Mouse (Mus musculus) A20 (cell line): ENCODE results near the gene Cdkn2c.

Source experiments
- DNase-seq: peaks from one replicate; pipeline ENCODE4 v3.0.0-alpha.2; 2011; ENCODE audit warnings: low read depth, low spot score

Cdkn2c gene

DNA sequence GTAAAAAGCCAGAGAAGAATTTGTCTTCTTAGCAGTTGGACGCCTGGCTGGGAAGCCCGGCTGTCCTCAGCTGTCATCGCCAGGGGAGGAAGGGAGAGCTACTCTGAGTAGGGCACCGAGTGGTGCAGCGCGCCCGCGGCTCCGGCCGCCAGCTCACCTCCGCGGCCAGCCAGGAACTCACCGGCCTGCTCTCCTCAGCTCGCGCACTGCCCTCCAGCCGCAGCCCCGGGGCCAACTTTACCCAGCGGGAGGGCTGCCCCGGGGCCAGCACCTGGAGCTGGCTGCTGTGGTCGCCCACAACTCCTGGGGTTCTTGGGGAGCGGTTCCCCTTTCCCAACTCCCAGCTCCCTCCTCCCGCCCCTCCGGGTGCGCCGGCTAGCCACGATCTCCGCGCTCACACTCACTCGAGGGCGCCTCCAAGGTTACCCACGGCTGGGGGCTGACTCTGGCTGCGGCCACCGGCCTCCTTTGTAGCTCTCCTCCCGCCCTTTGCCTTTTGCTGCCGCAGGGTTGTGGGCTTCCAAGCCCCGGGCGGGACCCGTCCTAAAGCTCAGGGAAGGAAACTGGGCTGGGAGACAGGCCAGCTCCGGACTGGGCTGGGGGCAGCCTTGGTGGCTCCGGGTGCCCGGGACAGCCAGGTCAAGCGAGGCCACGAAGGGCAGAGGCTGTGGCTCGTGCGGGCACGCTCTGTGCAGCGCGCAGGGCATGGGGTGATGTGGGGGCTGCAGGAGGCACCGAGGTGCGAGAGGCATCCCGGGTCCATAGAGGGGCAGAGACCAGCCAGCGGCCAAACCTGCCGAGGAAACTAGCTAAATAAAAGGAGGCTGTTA, 9.8 kb downstream of the Cdkn2c start:
- peak; percentile 84 for DNase-seq

DNA sequence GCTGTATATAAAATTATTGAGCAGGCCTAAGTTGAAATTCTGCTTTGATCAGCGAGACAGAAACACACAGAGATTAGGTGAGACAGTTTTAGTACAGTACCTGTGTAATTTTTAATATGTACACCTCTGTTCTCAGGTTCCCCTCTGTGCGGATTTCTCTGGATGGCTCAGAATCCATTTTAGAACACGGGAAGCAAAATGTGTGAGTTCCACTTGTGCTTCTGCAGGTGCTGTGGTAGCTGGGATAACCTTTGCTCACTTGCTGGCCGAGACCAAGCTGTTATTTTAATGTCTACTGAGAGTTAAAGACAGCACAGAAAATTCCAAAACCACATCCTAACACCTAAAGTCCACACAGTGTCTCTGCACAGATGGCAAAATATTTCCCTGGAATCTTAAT, 10.7 kb downstream of the Cdkn2c start:
- DNase-seq, result peak; percentile 67

DNA sequence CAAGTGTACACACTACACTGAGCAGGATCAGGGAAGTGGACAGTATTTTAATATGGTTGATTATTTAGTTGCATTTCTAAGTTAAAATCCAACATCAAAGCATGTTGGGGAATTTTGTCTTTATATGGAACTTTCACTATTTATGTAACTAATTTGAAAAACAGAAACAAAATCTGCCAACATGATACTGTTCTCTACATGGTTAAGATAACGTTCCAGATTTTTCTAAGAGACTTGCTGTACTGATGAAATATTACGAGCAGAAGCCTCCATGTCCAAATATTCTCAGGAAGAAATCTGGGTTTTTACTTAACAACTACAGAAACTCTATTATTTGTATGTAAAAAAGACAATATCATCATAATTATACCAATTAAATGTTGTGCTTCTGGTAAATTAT, 11.3 kb downstream of the Cdkn2c start:
- no peak for DNase-seq

DNA sequence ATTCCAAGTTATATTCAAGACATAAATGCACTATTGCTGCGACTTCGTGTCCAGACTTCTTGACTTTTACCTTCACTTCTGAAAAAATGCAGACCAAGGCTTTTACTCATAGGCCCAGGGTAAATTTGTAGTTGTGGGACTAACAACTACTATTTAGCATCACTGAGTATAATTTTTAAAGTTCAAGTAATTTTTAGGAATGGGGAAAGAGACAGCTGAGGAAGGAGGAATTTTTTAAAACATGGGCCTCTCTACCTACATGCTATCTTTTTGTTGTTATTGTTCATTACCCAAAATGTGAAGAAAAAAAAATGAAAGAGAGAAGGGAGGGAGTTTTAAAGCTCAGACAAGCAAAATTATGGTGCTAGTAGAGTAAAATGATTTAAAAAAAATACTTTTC, 12.3 kb downstream of the Cdkn2c start:
- DNase-seq, result peak; percentile 64

DNA sequence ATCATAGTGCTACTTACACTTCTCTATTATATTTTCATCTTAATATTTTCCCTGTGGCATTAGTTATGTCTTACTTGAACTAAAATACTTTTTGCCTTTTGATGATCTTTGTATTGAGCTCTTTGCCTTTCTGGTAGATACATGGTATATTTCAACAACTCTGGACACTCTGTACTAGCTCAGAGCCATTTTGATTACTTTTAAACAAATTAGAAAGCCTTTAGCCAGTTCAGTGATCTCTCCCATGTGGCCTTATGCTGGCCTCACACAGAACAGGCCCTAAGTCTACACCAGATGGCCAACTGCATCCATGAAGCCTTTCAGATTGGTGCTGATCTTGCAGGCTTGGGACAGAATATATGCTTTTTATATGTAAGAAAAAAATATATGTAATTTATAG, 13.7 kb downstream of the Cdkn2c start:
- DNase-seq, result peak; percentile 71

DNA sequence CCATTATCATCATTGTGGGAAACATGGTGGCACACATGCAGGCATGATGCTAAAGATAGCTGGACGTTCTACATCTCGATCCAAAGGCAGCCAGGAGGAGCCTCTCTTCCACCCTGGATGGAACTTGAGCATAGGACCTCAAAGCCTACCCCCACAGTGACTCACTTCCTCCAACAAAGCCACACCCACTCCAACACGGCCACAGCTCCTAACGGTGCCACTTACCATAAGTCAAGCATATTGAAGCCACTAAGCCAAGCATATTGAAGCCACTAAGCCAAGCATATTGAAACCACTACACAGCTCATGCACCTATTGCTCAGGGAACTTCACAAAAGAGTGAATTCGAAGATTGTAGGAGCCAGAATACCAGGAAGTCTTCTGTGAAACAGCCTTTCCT, 17.7 kb downstream of the Cdkn2c start:
- no peak for DNase-seq

DNA sequence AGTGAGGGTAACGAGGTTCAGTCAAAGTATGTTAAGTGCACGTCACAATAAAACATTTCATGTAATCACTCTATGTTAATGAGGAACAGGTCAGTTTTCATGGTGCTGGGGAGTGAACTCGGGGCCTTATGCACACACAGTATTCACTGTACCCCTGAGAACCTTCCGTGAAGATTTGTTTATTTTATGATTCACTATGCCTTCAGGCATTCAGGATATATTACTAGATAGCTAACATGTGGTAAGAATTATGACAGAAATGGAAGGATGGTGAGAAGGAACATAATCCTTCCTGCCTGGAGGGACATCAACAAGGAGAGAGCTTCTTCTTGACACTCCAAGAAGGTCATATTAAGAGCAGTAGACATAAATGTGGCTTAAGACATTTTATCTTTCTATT, 19.7 kb downstream of the Cdkn2c start:
- DNase-seq, result no peak

DNA sequence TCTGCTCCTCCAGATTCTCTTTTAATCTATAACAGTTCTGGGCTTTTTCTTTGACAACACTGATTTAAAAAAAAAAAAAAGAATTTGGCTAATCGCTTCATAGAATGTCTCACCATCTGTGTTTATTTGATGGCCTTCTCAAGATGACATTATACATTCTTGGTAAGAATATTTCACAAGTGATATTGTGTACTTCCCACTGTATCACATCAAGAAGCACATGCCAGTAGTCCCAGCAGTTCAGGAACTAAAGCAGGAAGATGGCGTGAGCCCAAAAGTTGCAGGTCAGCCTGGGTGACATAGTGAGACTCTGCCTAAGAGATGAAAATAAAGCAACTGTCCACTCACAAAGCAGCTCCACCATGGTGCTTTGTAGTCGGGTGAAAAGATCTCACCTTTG, 25.5 kb downstream of the Cdkn2c start:
- no peak for DNase-seq

DNA sequence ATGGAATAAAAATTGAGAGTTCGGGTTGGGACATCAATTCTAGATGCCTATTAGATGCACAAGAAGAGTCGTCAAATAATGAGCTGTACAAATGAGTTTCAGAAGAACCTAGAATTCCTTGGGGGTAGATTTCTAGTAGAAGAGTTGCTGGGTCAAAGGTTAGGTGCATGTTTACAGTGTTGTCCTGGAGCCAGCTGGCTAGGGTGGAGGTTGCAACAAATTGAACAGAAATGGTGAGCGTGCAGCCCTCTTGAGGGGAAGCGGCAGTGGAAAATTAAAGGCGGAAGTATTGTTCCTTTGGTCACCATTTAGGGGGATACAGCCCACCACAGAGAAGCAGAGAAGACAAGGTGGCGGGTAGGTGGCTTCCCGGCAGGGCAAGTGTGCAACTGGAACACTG, 26.8 kb downstream of the Cdkn2c start:
- no peak for DNase-seq

DNA sequence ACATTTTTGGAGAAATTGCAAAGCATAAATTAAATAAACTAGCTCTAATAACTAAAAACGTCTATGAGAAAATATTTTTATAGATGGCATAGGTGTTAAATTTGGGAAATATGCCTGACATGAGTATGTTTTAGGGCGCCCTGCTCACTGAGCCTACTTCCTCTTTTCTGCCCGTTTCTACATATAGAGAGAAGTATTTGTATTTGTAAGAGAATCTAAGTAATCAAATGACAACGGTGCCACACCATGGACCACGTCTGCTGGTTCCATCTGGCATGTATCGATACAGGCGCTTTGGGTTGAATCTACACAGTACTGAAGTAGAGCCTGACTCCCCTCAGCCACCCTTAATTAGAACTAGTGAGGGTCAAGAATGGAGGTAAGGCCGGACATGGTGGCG, 27.6 kb downstream of the Cdkn2c start:
- peak; percentile 58 for DNase-seq

DNA sequence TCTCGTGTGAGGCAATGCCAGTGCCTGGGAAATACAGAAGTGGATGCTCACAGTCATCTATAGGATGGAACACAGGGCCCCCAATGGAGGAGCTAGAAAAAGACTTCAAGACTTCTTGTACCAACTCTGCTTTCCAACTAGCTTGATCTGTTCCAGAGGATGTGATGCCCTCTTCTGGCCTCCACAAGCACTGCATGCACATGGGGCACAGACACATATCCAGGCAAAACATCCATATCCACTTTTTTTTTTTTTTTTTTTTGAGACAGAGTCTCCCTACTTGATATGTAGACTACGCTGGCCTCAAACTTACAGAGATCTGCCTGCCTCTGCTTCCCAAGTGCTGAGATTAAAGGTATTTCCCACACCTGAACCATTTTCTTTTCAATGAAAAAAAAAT, 32.0 kb downstream of the Cdkn2c start:
- peak; percentile 55 for DNase-seq

DNA sequence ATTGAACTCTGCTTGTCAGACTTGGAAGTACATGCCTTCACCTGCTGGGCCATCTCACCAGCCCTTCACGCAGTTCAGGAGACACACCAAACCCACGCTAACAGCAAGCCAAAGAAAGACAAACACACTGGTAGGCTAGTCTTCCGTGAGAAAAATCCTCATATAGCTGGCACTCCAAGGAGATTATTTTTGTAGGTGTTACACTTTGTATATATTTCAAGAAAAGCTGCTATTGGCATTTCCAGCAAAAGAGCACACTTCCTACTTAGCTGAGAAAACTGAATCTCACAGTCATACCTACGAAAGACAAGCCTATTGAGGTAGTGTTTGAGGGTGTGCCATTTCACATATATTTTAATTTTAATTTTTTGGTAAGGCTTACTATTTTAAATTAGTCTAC, 36.0 kb downstream of the Cdkn2c start:
- DNase-seq, result no peak

DNA sequence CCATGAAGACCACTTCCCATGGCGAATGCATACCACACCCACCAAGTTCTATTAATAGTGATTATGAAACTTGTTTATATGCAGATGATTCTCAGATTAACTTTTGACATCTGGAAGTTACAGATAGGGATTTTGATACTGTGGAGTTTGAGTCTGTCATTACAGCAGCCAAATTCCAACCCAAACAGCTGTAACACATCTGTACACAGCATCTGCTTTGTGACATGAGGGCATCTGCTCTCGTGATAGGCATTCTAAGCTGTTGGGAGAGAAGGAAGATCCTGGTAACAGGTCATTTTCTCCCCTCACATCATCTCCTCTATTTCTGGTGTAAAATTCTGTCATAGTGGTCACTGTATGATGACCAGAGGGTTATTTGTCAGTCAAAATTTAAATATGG, 36.8 kb downstream of the Cdkn2c start:
- DNase-seq, result no peak

DNA sequence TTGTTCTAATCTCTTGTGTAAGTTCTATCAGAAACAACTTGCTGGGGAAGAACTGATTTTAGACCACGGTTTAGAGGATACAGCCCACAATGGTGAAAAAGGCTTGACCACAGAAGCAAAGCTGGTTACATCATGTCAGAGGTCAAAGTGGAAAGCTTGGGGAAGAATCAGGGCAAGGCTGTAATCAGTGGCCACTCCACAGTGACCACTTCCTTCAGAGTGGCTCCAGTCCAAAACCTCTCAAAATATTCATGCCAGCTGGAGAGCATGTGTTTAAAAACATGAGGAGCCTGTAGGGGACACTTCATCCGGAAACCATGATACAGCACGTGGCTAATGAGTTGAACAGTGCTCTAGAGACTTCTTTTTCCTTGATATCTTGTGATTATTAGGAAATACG, 54.4 kb downstream of the Cdkn2c start:
- no peak for DNase-seq
